Mouse (Mus musculus): ENCODE results near the gene Dtnbp1.
A peak's percentile ranks its signal among the peaks of the same experiment; 100 is the strongest.

Gene Dtnbp1

DNA sequence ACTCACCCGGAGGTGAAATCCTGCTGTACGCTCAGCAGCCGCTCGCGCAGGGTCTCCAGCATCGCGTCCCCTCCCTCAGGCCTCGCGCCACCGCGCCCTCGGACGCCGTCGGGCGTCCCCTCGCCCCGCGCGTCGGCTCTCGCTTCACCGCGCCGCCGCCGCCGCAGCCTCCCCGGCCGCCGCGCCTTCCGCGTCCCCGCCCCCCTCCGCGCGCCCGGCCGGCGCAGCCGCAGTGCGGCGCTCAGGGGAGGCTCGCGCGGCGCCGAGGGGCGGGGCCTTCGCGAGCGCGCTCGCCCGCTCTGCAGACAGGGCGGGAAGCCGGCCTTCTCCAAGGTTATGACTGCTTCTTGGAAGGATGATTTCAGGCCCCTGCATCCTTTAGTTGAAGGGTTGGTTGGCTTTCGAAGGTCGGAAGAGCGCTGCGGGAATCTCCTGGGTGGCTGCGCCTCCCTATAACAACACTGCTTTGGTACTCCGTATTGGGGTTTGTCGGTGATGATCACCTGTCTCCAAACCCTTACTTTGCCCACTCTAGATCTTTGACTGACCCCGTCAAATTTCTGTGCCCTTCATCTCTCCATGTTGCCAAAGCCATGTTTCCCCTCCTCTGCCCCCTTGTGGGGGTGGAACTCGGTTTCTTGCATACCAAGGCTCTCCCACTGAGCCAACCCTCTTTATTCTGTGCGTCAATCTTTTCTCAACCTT, at the start of gene Dtnbp1:
Gene Dtnbp1, minus strand, starts transcription at position 237 of the 705 bp plus-strand sequence.
- peak; percentile 59 for DNase-seq

- DNase-seq, result peak; percentile 69
These were observed 47.5 kb upstream of the Dtnbp1 start for GRCm38 (mm10) chr13:45049261-45050020.

DNA sequence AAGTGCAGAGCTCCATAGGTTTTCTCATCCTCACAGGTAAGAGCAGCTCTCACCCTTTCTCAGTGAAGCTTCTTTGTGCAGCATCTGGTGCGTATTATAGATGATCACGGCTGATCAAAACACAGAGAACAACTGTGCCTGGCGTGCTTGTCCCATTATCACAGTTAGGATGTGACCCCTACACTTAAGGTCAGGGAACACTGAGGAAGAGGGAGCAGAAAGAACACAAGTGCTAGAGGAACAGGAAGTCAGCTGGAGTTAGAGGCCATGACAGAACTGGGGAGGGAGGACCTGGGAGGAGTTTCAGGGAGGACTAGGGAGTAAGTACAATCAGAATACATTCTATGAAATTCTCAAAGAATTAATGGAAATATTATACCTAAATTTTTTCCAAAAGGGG, 41.5 kb upstream of the Dtnbp1 start:
- no peak for DNase-seq

GRCm38 (mm10) chr13:45040741-45041140, 38.8 kb upstream of the Dtnbp1 start:
- DNase-seq, result no peak

- no peak for DNase-seq
These were observed 38.2 kb upstream of the Dtnbp1 start for GRCm38 (mm10) chr13:45040195-45040594.

DNA sequence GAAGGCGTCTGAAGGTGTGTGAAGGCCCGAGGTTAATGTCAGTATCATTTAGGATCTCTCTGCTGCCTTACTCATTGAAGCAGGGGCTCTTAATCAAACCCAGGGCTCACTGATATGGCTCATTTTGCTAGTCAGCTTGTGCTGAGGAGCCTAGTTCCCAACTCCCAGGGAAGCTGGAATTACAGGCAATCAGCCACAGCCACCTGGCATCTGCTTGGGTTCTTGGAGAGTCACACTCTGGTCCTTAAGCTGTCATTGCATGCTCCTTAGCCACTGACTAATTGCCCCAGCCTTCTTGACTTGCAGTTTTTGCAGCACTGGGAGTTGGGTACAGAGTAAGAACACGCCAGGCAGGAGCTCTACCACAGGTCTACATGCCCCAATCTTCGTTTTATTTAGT, 34.5 kb upstream of the Dtnbp1 start:
- no peak for DNase-seq

DNA sequence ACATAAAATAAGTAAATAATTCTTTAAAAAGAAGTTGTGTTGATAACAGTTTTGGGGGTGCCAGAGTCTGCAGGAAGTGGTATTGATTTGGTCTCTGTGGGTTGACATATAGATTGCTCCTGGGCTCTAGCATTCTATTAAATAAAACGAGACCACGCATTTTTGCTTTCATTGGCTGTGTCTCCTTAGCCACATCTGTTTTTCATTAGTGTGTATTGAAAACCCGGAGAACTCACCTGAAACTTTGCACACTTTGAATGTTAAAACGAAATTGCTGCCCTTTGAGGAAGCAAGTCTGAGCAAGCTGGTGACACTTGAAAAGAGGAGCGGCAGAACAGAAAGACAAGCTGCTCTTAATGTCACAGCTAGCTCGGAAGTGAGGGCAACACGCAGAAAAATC, 32.8 kb upstream of the Dtnbp1 start:
- no peak for DNase-seq

DNA sequence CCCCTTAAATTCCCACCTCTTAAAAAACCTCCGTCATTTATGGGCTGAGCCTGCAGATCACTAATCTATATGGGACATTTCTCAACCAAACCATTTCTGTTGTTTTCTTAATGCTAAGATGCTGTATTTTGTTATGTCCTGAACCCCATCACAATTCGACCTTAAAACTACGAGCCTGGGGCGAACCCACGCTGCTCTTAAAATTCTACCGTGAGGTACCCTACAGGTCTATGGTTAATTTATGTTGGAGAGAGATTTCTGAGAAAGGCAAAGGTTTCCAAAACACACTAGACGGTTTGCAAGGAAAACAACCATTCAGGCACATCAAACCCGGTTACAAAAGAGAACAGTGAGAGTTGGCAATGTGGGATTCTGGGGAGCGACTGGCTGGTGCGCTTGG, 31.4 kb upstream of the Dtnbp1 start:
- DNase-seq, result no peak

- no peak for DNase-seq
These were observed 30.5 kb upstream of the Dtnbp1 start for GRCm38 (mm10) chr13:45032484-45032883.

DNA sequence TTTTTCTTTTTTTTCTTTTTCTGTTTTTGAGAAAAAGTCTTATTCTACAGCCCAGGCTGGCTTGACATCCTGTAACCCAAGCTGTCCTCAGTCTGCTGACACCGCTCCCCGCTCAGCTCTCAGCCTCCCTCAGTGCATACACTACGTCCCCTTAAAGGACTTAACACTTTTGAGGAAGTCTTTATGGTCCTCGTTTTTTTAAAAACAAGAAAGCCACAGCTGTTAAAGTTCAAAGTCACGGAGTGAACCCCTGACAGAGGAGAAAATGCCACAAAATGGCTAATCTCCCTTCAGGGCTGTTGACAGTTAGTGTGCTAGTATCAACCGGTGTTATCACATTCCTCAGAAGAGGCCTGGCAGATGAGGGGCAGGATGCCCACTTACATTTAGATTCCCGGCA, 29.8 kb upstream of the Dtnbp1 start:
- DNase-seq, result peak; percentile 61

DNA sequence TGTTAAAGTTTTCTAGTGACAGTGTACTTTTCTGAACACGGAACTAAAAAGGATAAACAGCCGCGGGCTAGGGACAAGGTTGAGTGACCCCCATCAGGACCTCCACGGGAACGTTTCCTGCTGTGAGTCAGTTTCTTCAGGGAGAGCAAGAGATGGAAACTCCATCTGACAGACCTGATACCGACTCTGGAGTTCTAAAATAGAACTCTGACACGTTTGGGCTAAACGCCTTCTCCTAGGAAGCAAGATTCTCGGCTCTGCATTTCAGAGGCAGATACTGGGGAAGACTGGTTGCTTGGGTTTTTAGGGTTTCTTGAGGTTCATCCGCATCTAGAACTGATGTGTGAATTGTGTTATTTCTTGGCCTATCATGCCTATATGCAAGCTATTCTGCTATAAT, 29.4 kb upstream of the Dtnbp1 start:
- no peak for DNase-seq

DNA sequence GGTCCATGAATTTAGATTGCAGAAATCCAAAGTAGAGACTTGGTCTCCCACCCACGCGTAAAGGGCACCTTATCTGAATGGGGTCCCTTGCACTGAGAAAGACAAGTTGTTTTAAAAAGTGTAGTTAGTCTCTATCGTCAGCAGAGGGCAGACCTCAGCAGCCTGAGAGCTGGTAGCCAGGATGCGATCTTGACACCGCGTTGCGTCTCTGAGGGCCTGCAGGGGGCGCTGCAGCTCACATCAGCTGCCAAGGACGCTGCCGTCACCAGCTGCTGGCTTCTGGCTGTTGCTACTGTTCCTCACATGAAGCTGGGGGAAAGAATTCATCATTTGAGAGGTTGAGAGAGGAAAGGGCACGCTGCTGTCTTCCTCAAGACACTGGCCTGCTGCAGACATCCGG, 28.9 kb upstream of the Dtnbp1 start:
- peak; percentile 89 for DNase-seq

- no peak for DNase-seq
These were observed 27.8 kb upstream of the Dtnbp1 start for GRCm38 (mm10) chr13:45029791-45030190.

DNA sequence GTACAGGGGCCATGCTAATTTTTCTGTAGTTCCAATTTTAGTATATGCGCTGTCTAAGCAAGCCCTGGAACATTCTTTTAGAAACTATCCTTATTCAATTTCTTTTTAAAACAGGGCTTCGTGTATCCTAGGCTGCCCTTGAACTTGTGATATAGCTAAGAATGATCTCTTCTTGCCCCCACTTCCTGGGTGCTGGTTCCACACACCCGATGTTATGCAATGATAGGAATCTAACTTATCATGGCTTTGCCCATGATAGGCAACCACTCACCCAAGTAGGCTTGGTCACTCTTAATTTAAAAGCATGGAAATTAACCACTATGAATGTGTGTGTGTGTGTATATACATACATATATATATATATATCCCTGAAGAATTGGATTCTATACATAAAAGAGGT, 24.3 kb upstream of the Dtnbp1 start:
- DNase-seq, result no peak

- DNase-seq, result no peak
These were observed 22.9 kb upstream of the Dtnbp1 start for GRCm38 (mm10) chr13:45024821-45025220.

- DNase-seq, result peak; percentile 58
These were observed 21.6 kb upstream of the Dtnbp1 start for GRCm38 (mm10) chr13:45023356-45024150.

DNA sequence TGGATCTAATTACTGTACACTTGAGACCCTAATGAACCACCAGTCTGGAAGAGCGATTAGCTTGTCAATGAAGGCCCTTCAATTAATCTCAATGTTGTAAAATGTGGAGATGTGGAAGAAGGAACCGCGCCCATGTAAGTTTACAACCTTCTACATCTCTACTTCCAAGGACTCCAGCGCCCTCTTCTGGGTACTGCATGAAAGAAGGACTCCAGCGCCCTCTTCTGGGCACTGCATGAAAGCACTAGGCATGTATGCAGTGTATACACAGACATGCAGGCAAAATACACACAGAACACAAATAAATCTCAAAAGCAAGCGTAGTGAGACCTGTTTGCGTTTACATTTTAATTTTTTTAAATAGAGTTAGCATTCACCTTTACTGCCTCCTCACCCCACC, 6.2 kb upstream of the Dtnbp1 start:
- no peak for DNase-seq

- DNase-seq, result no peak
These were observed 5.8 kb upstream of the Dtnbp1 start for GRCm38 (mm10) chr13:45007726-45008125.

GRCm38 (mm10) chr13:45006483-45006882, 4.5 kb upstream of the Dtnbp1 start:
- DNase-seq, result no peak

DNA sequence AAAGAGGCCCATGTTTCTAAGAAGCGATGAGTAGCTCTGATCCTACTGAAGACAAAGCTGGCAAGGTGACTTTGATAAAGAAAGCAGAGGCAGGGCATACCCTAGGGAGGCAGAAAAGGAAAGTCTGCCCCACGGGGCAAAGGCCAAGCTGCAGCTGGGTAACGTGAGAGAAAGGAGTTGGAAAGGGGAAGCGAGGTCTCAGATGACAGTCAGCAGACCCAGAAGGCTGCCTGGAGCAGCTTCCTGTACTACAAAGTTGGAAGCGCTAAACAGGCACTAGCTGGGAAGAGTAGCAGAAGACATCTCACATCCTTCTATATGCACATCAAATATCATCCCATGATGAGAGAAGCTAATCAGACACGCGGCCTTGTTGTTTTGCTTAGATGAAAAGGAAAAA, 3.9 kb upstream of the Dtnbp1 start:
- DNase-seq, result peak; percentile 25

DNA sequence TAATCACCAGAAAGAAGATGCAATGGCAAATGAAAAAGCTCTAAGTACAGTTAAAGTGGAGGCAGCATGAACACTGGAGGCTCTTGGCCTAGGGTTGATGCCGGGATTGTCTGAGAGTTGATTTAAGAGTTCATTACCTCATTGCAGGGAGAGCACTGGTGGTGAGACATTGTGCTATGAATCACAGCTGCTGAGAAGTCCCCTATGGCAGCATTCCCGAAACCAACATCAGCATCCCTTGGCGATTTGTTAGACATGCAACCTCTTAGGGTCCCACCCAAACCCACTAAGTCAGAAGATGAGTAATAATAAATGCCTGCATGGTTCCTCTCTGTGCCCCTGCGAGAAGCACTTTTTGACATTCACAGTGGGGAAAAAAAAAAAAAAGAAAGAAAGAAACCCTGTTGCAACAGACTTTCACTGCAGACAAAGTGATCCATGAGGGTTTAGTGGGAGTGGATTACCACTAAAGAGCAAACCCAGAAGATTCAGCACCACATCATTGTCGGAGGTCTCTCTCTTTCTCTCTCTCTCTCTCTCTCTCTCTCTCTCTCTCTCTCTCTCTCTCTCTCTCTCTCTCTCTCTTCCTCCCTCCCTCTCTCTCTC, 3.1 kb upstream of the Dtnbp1 start:
- no peak for DNase-seq

GRCm38 (mm10) chr13:45003026-45003425, 1.1 kb upstream of the Dtnbp1 start:
- DNase-seq, result no peak

- peak; percentile 42 for DNase-seq
These were observed 578 bp downstream of the Dtnbp1 start for GRCm38 (mm10) chr13:45001228-45001910.
